Mouse (Mus musculus): Measurements from ENCODE around the gene Chek2.

DNA sequence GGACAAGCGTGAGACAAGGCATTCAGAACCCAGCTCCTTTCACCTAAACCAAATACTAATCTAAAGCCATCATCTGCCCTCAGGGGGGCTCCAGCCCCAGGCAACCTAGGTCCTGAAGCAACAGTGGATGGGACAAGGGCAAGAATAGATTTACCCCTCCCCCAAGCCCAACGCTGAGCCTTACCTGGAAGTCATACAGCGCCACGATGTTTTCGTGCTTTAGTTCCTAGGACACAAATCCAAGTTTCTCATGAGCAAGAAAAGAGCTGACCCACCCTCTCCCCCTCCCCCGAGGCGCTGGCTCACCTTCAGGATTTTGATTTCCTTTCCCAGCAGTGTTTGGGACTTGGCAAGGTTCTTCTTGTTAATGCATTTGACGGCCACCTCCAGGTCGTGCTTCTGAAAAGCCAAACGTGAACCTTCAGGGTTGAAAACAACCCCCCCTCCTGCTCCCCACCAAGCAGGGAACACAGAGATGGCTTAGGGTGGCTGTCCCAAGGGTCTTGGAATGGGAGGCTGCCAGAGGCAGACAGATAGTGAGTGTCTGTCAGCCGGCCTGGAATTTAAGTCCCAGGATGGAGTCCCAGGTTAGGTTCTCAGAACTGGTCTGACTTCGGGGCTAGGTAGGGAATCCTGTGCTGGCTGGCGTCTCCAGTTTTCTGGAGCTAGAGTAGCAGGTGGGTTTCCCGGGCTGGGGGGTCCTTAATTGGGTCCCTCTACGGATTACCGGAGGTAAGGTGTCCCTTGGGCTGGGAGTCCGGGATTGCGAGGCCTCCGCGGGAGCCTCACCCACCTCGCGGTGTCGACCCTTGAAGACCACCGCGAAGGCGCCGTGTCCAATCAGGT lies 30.7 kb upstream of the Chek2 start:
- no peak for TF ChIP-seq CTCF (IDR thresholded peaks at IDR 0.05; ENCODE audit: control insufficient read depth, insufficient read depth, low read length)
- no peak for TF ChIP-seq POLR2A (IDR thresholded peaks at IDR 0.05; ENCODE audit: borderline replicate concordance, control insufficient read depth, low read depth, low read length)
